Mouse (Mus musculus) testis, adult 2 months (tissue): ENCODE results near the gene Mrgpra2b. TPM values are rescaled to one million over a fixed set of nuclear protein-coding genes. Genes with fewer than 3 reads are reported as not detected.
"Not testable (repeated sequence)": the region's sequence is repeated elsewhere in the genome, so short reads cannot be mapped to it uniquely, and the experiment has no call there.

ENCODE experiments used
- H3K27ac ChIP-seq: fragments of 200-500 bp; 2 replicates; pipeline ENCODE4 v1.5.1; 2012; ENCODE audit warnings: low read depth, low read length; ENCODE audit not compliant: control insufficient read depth, insufficient read depth
- H3K27me3 ChIP-seq: fragments of 200-500 bp; 2 replicates; pipeline ENCODE4 v1.6.1; 2012; ENCODE audit warnings: mild to moderate bottlenecking, low read length, moderate library complexity; ENCODE audit not compliant: control insufficient read depth, insufficient read depth
- H3K36me3 ChIP-seq: fragments of 200-500 bp; 2 replicates; pipeline ENCODE4 v1.6.1; 2012; ENCODE audit warnings: mild to moderate bottlenecking, low read length; ENCODE audit not compliant: control insufficient read depth, insufficient read depth
- H3K4me1 ChIP-seq: fragments of 200-500 bp; 2 replicates; pipeline ENCODE4 v1.6.1; 2012; ENCODE audit warnings: low read length; ENCODE audit not compliant: control insufficient read depth, insufficient read depth
- H3K4me3 ChIP-seq: fragments of 200-500 bp; 2 replicates; pipeline ENCODE4 v1.5.1; 2012; ENCODE audit warnings: low read depth, mild to moderate bottlenecking, low read length, moderate library complexity, mixed read lengths; ENCODE audit not compliant: control insufficient read depth
- CTCF ChIP-seq: fragments of 200-500 bp; IDR thresholded peaks from 2 replicates; pipeline ENCODE4 v1.5.1; 2012; ENCODE audit warnings: low read depth, mild to moderate bottlenecking, inconsistent platforms, low read length, moderate library complexity; ENCODE audit not compliant: control insufficient read depth, insufficient read depth, insufficient replicate concordance
- POLR2A ChIP-seq: fragments of 200-500 bp; IDR thresholded peaks from 2 replicates; pipeline ENCODE4 v1.6.1; 2012; ENCODE audit warnings: low read depth, mild to moderate bottlenecking, inconsistent platforms, low read length, moderate library complexity; ENCODE audit not compliant: control insufficient read depth
- polyA plus RNA-seq: library from polyadenylated mRNA; depleted of rRNA; stranded (reverse); fragments of >200 nt; gene quantifications from 2 replicates; pipeline ENCODE4 v1.2.3, GENCODE M21; 2012; rRNA removed

Mrgpra2b gene
- polyA plus RNA-seq = 2.7 and 2.9 TPM in 2 replicates

- TF ChIP-seq POLR2A (no peak), CTCF (no peak)
- Histone ChIP-seq H3K4me3 (no peak within 1 kb of the TSS), H3K4me1 (no peaks in the 10 kb centered on the region), H3K36me3 (no peaks in the 10 kb centered on the region), H3K27ac (no peak within 1 kb of the TSS), H3K27me3 (no peaks in the 10 kb centered on the region)
Measured at GRCm38 (mm10) chr7:47528762-47529161, at the start of gene Mrgpra2b. Gene Mrgpra2b (minus strand): TSS chr7:47528862.

- H3K4me1 ChIP-seq = no peaks in the 10 kb centered on the region
- no peak overlapping the region for H3K27ac ChIP-seq
- no peak for TF ChIP-seq POLR2A
- no peak for TF ChIP-seq CTCF
- H3K36me3 ChIP-seq = no peaks in the 10 kb centered on the region
- H3K27me3 ChIP-seq = no peaks in the 10 kb centered on the region
- no peak overlapping the region for H3K4me3 ChIP-seq
Measured at GRCm38 (mm10) chr7:47516379-47516778, 12.3 kb downstream of the Mrgpra2b start.

- H3K36me3 ChIP-seq = no peaks in the 10 kb centered on the region
- no peak overlapping the region for H3K4me3 ChIP-seq
- H3K4me1 ChIP-seq = no peaks in the 10 kb centered on the region
- TF ChIP-seq CTCF (no peak), POLR2A (no peak)
- no peaks in the 10 kb centered on the region for H3K27me3 ChIP-seq
- H3K27ac ChIP-seq = no peak overlapping the region
Measured at GRCm38 (mm10) chr7:47515050-47515449, 13.6 kb downstream of the Mrgpra2b start.

GRCm38 (mm10) chr7:47502953-47503352 is 25.7 kb downstream of the Mrgpra2b start:
- TF ChIP-seq CTCF = no peak
- no peak for TF ChIP-seq POLR2A

GRCm38 (mm10) chr7:47491266-47491665 is 37.4 kb downstream of the Mrgpra2b start:
- not testable (repeated sequence) for H3K27ac ChIP-seq, H3K4me3 ChIP-seq, H3K27me3 ChIP-seq, H3K4me1 ChIP-seq, H3K36me3 ChIP-seq

More at GRCm38 (mm10) chr7:47502953-47503352, 25.7 kb downstream of the Mrgpra2b start:
- no peak overlapping the region for H3K27ac ChIP-seq
- no peaks in the 10 kb centered on the region for H3K4me1 ChIP-seq
- H3K36me3 ChIP-seq = no peaks in the 10 kb centered on the region
- no peak overlapping the region for H3K4me3 ChIP-seq
- H3K27me3 ChIP-seq = no peaks in the 10 kb centered on the region

- not testable (repeated sequence) for H3K4me1 ChIP-seq, H3K36me3 ChIP-seq, H3K27me3 ChIP-seq, H3K27ac ChIP-seq, H3K4me3 ChIP-seq
Measured at GRCm38 (mm10) chr7:47489438-47489837, 39.2 kb downstream of the Mrgpra2b start.

- not testable (repeated sequence) for H3K4me1 ChIP-seq
Measured at GRCm38 (mm10) chr7:47483181-47483580, 45.5 kb downstream of the Mrgpra2b start.

GRCm38 (mm10) chr7:47473904-47474303 is 54.8 kb downstream of the Mrgpra2b start:
- H3K36me3 ChIP-seq, H3K4me3 ChIP-seq, H3K27ac ChIP-seq, H3K4me1 ChIP-seq, H3K27me3 ChIP-seq: not testable (repeated sequence)

More at GRCm38 (mm10) chr7:47483181-47483580, 45.5 kb downstream of the Mrgpra2b start:
- not testable (repeated sequence) for H3K4me3 ChIP-seq, H3K36me3 ChIP-seq, H3K27ac ChIP-seq, H3K27me3 ChIP-seq

- H3K27ac ChIP-seq, H3K4me1 ChIP-seq, H3K36me3 ChIP-seq, H3K27me3 ChIP-seq, H3K4me3 ChIP-seq: not testable (repeated sequence)
Measured at GRCm38 (mm10) chr7:47465278-47465981, 63.2 kb downstream of the Mrgpra2b start.

- not testable (repeated sequence) for H3K27me3 ChIP-seq, H3K4me1 ChIP-seq, H3K36me3 ChIP-seq, H3K4me3 ChIP-seq, H3K27ac ChIP-seq
Measured at GRCm38 (mm10) chr7:47452015-47452414, 76.6 kb downstream of the Mrgpra2b start, which contains the start of gene Mrgpra2a. Gene Mrgpra2a (minus strand): TSS chr7:47452139.

- H3K27me3 ChIP-seq, H3K4me3 ChIP-seq, H3K4me1 ChIP-seq, H3K27ac ChIP-seq, H3K36me3 ChIP-seq: not testable (repeated sequence)
Measured at GRCm38 (mm10) chr7:47445729-47446128, 82.9 kb downstream of the Mrgpra2b start.

GRCm38 (mm10) chr7:47436463-47436862 is 92.2 kb downstream of the Mrgpra2b start:
- not testable (repeated sequence) for H3K4me3 ChIP-seq, H3K4me1 ChIP-seq, H3K27me3 ChIP-seq, H3K36me3 ChIP-seq, H3K27ac ChIP-seq
